Mouse (Mus musculus) forebrain, postnatal 0 days (tissue): ENCODE measurements around the gene Adap2. TPM values are rescaled to one million over a fixed set of nuclear protein-coding genes. Genes with fewer than 3 reads are reported as not detected.
"Not testable (repeated sequence)": the region's sequence is repeated elsewhere in the genome, so short reads cannot be mapped to it uniquely, and the experiment has no call there.

Source experiments
- ATAC-seq: fragments of 200-750 bp; cut with Nextera tagmentation; 2 replicates; pipeline ENCODE4 v1.8.0; 2017; ENCODE audit warnings: mild to moderate bottlenecking, moderate library complexity
- DNase-seq: peaks from one replicate; pipeline ENCODE4 v3.0.0-alpha.2; 2015
- H3K27ac ChIP-seq: fragments of 300-500 bp; sonication (generic); 2 replicates; pipeline ENCODE4 v1.5.1; 2014; ENCODE audit warnings: low read depth, mild to moderate bottlenecking, antibody characterized with exemption, low read length, moderate library complexity, mixed read lengths
- H3K27me3 ChIP-seq: fragments of 300-500 bp; sonication (generic); 2 replicates; pipeline ENCODE4 v1.6.1; 2014; ENCODE audit warnings: mild to moderate bottlenecking, low read length, mixed read lengths; ENCODE audit not compliant: insufficient read depth
- H3K36me3 ChIP-seq: fragments of 300-500 bp; sonication (generic); 2 replicates; pipeline ENCODE4 v1.6.1; 2014; ENCODE audit warnings: mild to moderate bottlenecking, moderate library complexity; ENCODE audit not compliant: insufficient read depth
- H3K4me1 ChIP-seq: fragments of 300-500 bp; sonication (generic); 2 replicates; pipeline ENCODE4 v1.6.1; 2014; ENCODE audit warnings: antibody characterized with exemption; ENCODE audit not compliant: insufficient read depth
- H3K4me2 ChIP-seq: fragments of 300-500 bp; sonication (generic); 2 replicates; pipeline ENCODE4 v1.6.1; 2014; ENCODE audit warnings: low read depth, mild to moderate bottlenecking, moderate library complexity
- H3K4me3 ChIP-seq: fragments of 300-500 bp; sonication (generic); 2 replicates; pipeline ENCODE4 v1.5.1; 2014; ENCODE audit warnings: low read depth, low read length, mixed read lengths
- H3K9ac ChIP-seq: fragments of 300-500 bp; sonication (generic); 2 replicates; pipeline ENCODE4 v1.6.1; 2014; ENCODE audit warnings: mild to moderate bottlenecking
- H3K9me3 ChIP-seq: fragments of 300-500 bp; sonication (generic); 2 replicates; pipeline ENCODE4 v1.6.1; 2016; ENCODE audit warnings: low read length
- CTCF ChIP-seq: sonication (generic); IDR thresholded peaks from 2 replicates; pipeline ENCODE4 v1.5.1; 2016; ENCODE audit warnings: antibody characterized with exemption, control low read depth, low read depth
- WGBS: fragments of 180-500 bp; shearing (Covaris S2); extraction: QIAGEN DNeasy Blood & Tissue Kit; methylation state at CpG from one replicate; pipeline ENCODE4 v1.1.7; 2014; 5-methylcytosine and 5-hydroxymethylcytosine counted together
- polyA plus RNA-seq: library from polyadenylated mRNA; unstranded; fragments of >200 nt; fragmentation: Nextera tagmentation; extraction: Ambion mirVana; gene quantifications from 2 replicates; pipeline ENCODE4 v1.2.1, GENCODE M21; 2015
- total RNA-seq: library from RNA; depleted of rRNA; stranded (reverse); fragments of >200 nt; gene quantifications from 2 replicates; pipeline ENCODE4 v1.2.3, GENCODE M21; 2014

Adap2 gene
- total and polyA plus RNA-seq, 2 experiments from 2014 or later = 3.2 to 4.4 TPM

DNA sequence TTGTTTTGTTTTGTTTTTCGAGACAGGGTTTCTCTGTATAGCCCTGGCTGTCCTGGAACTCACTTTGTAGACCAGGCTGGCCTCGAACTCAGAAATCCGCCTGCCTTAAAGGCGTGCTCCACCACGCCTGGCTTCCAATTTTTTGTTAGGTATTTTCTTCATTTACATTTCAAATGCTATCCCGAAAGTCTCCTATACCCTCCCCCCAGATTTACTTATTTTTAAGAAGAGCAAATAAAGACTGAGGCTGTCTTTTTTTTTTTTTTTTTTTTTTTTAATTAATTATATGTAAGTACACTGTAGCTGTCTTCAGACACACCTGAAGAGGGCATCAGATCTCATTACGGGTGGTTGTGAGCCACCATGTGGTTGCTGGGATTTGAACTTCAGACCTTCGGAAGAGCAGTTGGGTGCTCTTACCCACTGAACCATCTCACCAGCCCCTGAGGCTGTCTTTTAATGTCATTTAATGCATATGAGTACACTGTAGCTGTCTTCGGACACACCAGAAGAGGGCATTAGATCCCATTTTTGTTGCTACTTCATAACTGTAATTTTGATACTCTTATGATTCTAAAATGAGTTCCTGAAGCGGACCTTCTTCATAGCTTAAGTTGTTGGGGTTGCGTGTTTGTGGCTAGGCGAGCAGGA lies 29.3 kb downstream of the Adap2 start:
- H3K9me3 ChIP-seq = not testable (repeated sequence)

DNA sequence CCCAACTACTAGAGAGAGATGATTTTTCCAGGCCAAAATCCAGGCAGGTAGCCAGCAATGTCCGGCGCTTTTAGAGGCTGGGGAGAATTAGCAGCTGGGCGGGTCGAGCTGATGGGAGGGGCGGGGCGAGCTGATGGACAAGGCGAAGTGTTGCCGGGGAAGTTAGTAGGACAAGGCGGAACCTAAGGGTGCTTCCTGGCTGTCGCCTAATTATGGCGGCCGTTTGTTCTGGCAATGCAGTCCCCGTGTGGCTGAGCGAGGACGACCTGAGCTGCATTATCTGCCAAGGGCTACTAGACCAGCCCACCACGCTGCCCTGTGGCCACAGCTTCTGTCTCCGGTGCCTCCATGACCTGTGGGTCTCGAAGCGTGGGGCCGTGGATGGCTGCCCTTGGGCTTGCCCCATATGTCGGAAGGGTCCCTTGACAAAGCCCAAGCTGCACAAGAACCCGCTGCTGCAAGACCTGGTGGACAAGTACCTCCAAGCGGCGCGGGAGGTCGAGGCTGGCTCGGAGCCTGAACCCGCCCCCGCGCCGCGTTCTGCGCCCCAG lies 29.9 kb downstream of the Adap2 start, which contains the start of gene Rnf135:
Rnf135 (plus strand) TSS at position 147 of the 551 bp plus-strand sequence.
- H3K27me3 ChIP-seq = no peaks in the 10 kb centered on the region
- ATAC-seq = peak; percentile 76
- H3K27ac ChIP-seq = peak within 1 kb of the TSS; percentile 69
- peak within 1 kb of the TSS; percentile 71 for H3K4me2 ChIP-seq
- WGBS = 2% methylated on average over 33 of the region's 33 CpGs
- H3K4me3 ChIP-seq = peak within 1 kb of the TSS; percentile 45
- no peaks in the 10 kb centered on the region for H3K9me3 ChIP-seq
- H3K4me1 ChIP-seq = no peaks in the 10 kb centered on the region
- peak; percentile 63 for DNase-seq
- H3K9ac ChIP-seq = peak within 1 kb of the TSS; percentile 48
- no peak for TF ChIP-seq CTCF
- H3K36me3 ChIP-seq = no peaks in the 10 kb centered on the region

More for the DNA sequence above, 29.3 kb downstream of the Adap2 start:
- peak overlapping the region; percentile 45 for H3K4me3 ChIP-seq
- not testable (repeated sequence) for H3K36me3 ChIP-seq, DNase-seq, H3K27ac ChIP-seq, H3K4me1 ChIP-seq, H3K27me3 ChIP-seq
- H3K4me2 ChIP-seq = peak overlapping the region; percentile 71
- peak; percentile 31 for TF ChIP-seq CTCF
- peak; percentile 43 for ATAC-seq
- H3K9ac ChIP-seq = peak overlapping the region; percentile 48; the same call in 1 of the 2 replicates
- WGBS = 42% methylated on average over 12 of the region's 12 CpGs

DNA sequence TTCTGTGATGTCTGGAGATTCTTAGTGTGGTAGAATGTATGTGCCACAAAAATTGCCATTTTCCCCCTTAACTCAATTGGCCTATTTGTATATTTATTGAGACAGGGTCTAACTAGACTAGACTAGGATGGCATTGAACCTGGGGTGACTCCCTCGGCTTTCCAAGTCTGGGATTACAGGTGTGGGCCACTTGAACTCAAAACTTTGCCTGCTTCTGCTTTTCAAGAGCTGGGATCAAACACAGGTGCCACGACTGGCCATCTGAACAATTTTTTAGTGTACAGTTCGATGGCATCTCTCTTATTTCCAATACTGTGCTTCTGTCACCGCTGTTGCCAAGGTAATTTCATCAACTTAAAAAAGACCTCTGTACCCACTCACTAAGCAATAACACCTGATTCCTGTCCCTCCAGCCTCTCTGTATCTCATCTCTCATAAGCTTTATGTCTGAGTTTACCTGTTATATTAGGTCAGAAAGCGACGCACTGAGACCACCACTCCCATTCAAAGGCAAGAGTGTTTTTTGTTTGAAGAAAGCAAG lies 30.7 kb downstream of the Adap2 start:
- Histone ChIP-seq H3K4me3 (no peak overlapping the region), H3K4me2 (peak overlapping the region; percentile 71), H3K9me3 (no peaks in the 10 kb centered on the region), H3K4me1 (no peaks in the 10 kb centered on the region), H3K27ac (no peak overlapping the region), H3K27me3 (no peaks in the 10 kb centered on the region), H3K9ac (no peak overlapping the region), H3K36me3 (no peaks in the 10 kb centered on the region)
- ATAC-seq (no peak), DNase-seq (no peak)
- 86% methylated on average over 6 of the region's 6 CpGs for WGBS
- TF ChIP-seq CTCF = no peak

DNA sequence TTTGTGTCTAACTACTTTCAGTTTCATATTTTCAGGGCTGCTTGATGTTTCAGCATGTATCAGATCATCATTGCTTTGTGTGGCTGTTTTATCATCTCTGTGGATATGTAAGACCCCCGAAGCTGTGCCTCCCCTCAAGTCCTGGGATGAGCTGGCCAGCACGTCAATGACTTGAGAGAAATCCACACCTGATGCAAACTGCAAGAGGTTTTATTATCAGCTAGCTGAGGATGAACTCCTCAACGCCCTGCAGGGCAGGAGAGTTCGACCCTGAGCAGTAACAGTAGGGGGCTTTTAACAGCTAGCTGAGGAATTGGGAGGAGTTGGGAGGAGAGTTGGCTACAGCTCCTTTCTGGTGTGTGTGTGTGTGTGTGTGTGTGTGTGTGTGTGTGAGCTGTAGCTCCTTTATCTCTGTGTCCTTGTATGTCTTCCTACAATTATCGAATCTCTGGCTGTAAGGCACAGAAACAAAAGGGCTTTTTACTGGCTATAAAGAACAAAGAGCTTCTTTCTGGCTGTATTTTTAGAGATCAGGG lies 31.6 kb downstream of the Adap2 start:
- not testable (repeated sequence) for H3K4me2 ChIP-seq, H3K4me1 ChIP-seq, H3K27ac ChIP-seq, H3K36me3 ChIP-seq, H3K27me3 ChIP-seq, H3K9ac ChIP-seq, ATAC-seq, H3K4me3 ChIP-seq, H3K9me3 ChIP-seq, DNase-seq
- WGBS = 56% methylated on average over 5 of the region's 5 CpGs

DNA sequence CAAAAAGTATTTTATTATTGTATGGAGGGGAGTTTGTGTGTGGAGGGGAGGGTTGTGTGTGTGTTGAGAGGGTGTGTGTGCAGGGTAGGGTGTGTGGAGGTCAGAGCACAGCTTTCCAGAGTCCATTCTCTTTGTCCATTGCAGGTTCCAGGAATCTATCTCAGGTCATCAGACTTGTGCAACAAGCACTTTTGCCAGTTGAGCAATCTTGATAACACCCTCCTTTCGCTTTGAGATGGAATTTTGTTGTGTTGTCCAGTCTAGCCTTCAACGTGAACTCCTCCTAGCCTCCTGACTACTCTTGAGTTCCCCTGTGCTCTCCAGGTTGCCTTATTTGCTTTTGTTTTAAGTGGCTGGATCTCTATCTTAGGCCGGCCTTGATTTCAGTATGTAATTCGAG lies 36.4 kb downstream of the Adap2 start:
- Histone ChIP-seq H3K4me2 (no peak overlapping the region), H3K9me3 (no peaks in the 10 kb centered on the region), H3K36me3 (no peaks in the 10 kb centered on the region), H3K27me3 (no peaks in the 10 kb centered on the region), H3K4me3 (no peak overlapping the region), H3K27ac (no peak overlapping the region), H3K4me1 (no peaks in the 10 kb centered on the region), H3K9ac (no peak overlapping the region)
- no peak for DNase-seq
- no peak for TF ChIP-seq CTCF
- ATAC-seq = no peak
- 74% methylated on average over 4 of the region's 4 CpGs for WGBS

DNA sequence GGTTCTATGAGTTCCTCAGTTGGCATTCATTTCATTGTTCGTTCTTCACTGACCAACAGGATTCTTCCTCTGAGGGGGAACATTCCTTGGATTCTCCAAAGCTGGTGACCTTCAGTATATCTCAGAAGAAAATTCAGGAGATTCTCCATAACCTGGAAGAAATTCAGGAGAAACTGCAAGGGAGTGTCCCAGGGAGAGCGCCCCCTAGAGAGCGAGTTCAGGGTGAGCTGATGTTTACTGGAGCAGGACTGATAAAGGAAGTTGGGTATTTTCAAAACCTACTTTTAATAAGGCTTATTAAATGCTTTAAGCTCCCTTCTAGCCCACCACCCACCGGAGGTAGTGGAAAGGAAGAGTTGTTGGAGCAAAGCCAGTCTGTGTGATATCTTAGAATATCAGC lies 39.9 kb downstream of the Adap2 start:
- H3K27ac ChIP-seq = no peak overlapping the region
- TF ChIP-seq CTCF = no peak
- no peaks in the 10 kb centered on the region for H3K27me3 ChIP-seq
- no peaks in the 10 kb centered on the region for H3K36me3 ChIP-seq
- no peak overlapping the region for H3K4me3 ChIP-seq
- no peaks in the 10 kb centered on the region for H3K9me3 ChIP-seq
- no peak overlapping the region for H3K4me2 ChIP-seq
- H3K4me1 ChIP-seq = no peaks in the 10 kb centered on the region
- no peak overlapping the region for H3K9ac ChIP-seq
- ATAC-seq (no peak), DNase-seq (no peak)
- 65% methylated on average over 4 of the region's 4 CpGs for WGBS

DNA sequence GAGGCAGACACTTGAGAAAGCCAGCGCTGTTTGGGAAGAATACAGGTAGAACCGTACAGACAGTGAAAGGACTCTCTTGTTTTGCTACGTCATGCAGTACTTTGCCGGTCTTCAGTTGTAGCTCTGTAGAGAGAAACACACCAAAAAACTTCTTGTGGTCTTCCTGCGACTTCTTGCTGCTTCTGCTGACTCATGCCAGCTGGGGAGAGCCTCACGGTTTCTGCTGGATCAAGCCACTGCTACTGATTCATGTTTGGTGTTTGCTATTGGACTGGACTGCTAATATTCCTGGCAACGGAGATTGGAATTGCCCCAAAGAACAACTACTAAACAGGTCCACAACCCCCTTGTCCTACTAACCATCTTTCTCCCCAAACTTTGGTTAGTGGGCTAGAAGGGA lies 42.4 kb downstream of the Adap2 start:
- 89% methylated on average over 7 of the region's 7 CpGs for WGBS
- no peak for DNase-seq
- Histone ChIP-seq H3K4me2 (no peak overlapping the region), H3K36me3 (no peaks in the 10 kb centered on the region), H3K4me1 (no peaks in the 10 kb centered on the region), H3K27me3 (no peaks in the 10 kb centered on the region), H3K27ac (no peak overlapping the region), H3K4me3 (no peak overlapping the region), H3K9me3 (no peaks in the 10 kb centered on the region), H3K9ac (no peak overlapping the region)
- ATAC-seq = no peak
- TF ChIP-seq CTCF = no peak
